Mouse (Mus musculus): ENCODE measurements around the gene E030018B13Rik.
A peak's percentile ranks its signal among the peaks of the same experiment; 100 is the strongest.

E030018B13Rik gene

DNA sequence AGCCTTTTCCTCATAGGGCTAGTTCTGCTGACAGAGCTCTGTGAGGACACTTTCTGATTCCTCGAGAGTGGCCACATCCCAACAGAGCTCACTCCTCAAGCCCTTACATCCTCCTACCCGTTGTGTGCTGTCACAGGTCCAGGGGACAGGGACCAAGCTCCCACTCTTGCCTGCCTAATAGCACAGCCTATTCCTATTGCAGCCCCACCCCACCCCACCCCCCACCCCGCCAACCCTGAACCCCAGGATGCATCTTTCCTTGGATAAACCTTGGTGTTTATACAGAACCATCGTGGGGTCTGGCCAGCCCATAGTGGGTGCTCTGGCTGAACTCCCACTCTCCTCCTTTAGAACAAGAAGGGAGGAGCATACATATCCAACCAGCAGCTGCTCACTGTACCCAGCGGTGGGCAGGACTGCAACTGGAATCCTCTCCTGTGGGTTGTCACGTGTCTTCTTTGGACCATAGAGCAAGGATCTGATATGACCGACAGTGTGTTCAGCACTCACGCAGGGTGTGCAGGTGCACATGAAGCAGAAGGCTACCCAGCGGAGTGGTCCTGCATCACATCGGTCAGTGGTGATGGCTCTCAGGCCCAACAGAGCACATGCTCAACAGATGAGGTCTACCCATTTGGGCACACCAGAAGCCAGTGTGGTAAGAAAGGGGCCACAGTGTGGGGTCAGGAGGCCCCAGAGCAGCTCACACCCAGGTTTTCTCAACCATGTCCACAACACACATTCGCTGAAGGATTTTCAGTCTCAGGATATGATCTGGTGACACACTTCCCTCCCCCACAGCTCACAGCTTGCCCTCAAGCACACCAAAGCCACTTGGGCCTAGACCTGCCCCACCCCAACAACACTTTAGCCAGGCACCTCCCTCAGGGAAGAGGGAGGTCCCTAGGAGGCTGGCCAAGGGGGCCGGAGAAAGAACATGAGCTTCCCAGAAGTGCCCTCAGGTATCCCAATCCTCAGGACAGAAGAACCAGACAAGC lies 2.4 kb downstream of the E030018B13Rik start:
- no peak for DNase-seq

DNA sequence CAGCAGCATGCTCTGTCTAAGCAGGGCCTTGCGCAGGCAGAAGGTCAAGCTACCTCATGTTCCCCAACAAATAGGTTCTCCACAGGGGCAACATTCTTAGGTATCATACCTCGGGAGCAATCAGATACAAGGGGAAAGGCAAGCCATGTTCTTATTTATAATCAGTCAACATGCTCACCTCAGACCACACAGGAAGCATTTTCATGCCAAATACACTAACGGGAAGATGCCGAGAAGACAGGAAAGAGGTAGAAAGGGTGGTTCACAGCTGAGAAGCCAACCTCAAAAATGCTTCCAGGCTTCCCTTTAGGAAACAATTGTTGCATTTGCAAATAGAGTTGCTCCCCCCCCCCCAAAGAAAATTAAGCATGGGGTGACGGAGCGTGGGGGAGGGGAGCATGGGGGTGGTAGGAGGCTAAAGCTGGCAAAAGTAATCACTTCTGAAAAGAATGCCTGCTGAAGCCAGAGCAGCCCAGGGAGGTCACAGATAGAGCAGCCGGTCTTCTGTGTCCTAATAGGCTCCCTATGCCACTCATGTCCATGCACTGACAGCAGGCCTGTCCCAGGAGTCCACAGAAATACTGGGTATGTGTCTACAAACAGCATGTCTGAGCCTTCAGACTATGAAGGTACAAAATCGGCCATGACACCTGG lies 5.4 kb downstream of the E030018B13Rik start:
- DNase-seq, result peak; percentile 37

DNA sequence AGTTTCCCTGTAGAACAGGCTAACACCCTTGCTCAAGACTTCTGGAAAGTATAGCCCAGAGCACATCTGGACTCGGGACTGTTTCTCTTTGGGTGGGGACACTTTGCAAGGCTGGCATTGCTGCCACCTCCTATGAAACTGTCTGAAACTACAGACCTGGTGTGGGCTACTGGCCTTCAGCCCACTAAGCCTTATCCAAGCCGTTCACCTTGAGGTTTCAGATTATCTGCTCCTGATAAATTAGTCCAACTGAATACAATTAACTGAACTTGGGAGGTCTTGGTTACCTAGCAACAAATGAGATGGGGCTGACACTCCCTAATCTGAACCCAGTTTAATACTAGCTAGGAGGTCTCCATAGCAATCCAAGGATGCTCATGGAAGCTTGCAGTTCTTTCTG lies 5.9 kb downstream of the E030018B13Rik start:
- DNase-seq, result no peak

GRCm38 (mm10) chr7:63922975-63923374 lies 6.3 kb downstream of the E030018B13Rik start:
- DNase-seq, result peak; percentile 25

DNA sequence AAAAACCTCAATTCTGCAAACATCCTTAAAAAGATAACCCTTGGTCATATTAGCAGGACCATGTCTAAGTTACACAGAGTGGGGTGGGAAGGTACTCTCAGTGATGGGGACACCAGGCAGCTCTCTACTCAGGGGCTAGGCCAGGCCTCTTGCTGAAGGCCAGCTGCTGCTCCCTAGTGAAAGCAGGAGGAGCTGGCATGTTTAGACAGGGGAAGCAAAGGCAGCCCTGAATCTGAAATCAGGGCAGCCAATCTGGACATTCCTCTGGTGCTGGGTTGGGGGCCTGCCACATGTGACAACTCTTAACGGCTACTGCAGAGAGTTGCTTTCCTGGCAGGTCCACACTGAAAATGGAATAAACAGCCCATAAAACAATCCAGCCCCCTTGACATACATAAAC lies 7.5 kb downstream of the E030018B13Rik start:
- peak; percentile 45 for DNase-seq

- peak; percentile 81 for DNase-seq
Observed at GRCm38 (mm10) chr7:63924747-63925412, 8.2 kb downstream of the E030018B13Rik start.

DNA sequence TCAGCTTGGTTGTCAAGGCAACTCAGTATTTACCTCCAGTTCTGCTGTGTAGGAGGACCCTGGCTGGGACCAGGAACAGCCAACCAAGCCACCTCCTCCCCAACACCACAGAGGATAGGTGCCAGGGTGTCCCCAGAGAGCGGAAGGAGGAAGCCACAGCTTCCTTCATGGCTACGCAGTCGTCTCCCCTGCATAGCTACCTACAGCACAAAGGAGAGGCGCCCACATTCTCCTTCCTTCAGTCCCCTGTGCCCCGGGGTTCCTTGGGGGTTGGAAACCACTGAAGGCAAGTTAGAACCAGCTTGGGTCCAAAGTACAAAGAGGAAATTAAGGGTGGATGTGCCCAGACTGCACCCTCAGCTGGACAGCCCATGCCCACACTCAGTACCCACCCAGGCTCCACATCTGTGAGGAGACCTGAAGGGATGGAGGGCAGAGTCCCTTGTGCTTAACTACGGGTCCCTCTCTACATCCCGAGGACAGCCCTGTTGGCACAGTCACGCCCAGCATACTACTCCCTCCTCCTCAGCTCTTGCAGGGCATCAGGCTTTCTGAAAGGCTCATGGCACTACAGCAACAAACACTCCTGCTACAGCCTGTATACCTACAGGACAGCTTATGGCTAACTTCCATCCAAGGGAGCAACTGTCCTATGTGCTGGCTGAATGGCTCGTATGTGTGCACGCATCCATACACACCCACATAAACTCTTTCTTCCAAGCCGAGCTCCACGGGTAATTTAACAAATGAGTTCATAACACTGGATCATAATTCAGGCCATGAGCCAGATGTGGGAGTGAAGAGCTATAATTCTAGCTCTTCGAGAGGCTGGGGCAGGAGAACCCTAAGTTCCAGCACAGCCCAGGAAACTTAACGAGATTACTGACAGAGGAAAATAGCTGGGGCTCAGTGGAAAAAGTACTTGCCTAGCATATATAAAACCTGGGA lies 9.0 kb downstream of the E030018B13Rik start:
- DNase-seq, result peak; percentile 63

- DNase-seq, result peak; percentile 73
Observed at GRCm38 (mm10) chr7:63926492-63926891, 9.8 kb downstream of the E030018B13Rik start.

- DNase-seq, result peak; percentile 45
Observed at GRCm38 (mm10) chr7:63927121-63927520, 10.5 kb downstream of the E030018B13Rik start.

DNA sequence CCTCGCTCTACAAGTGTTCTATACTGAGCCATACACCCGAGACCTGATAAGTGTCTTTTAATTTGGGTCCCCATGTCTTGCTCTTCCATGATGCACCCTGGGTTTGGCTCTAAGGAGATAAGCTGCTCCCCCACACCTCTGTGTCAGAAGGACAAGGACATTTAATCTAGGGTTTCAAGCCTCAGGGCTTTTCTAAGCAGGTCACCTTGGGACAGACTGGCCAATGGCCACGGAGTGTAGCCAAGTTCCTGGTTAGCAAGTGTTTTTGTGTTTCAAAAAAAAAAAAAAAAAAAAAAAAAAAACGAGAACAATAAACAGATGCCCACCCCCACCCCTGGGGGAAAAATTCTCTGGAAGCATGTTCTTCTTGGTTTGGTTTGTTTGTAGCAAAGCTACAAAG lies 12.4 kb downstream of the E030018B13Rik start:
- DNase-seq, result peak; percentile 68

DNA sequence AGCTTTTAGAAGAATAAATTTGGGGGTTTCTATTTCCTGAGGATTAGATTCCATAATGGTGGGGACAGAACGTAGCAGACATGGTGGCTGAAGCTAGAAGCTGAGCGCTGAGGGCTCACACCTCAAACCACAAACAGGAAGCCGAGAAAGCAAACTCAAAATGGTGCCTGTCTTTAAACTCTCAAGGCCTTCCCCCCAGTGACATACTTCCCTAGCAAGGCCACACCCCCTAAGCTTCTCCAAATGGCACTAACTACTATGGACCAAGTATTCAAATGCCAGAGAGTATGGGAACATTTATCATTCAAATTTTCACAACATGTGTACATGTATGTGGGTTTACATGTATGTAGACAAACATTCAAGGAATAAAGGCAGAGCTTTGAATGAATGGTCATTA lies 13.5 kb downstream of the E030018B13Rik start:
- DNase-seq, result no peak

GRCm38 (mm10) chr7:63930766-63931165 lies 14.1 kb downstream of the E030018B13Rik start:
- DNase-seq, result no peak

DNA sequence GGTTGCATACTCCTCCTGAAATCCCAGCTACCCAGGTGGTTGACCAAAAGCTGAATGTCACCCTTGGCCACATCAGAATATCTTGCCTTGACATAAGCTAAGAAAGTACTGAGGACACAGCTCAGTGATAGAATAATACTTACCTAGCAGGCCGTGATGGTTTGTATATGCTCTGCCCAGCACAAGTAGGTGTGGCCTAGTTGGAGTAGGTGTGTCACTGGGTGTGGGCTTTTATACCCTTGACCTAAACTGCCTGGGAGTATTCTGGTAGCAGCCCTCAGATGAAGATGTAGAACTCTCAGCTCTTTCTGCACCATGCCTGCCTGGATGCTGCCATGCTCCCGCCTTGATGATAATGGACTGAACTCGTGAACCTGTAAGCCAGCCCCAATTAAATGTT lies 15.8 kb downstream of the E030018B13Rik start:
- DNase-seq, result no peak

- DNase-seq, result peak; percentile 32
Observed at GRCm38 (mm10) chr7:63933905-63934304, 17.2 kb downstream of the E030018B13Rik start.

GRCm38 (mm10) chr7:63934530-63934929 lies 17.9 kb downstream of the E030018B13Rik start:
- no peak for DNase-seq

GRCm38 (mm10) chr7:63935809-63936187 lies 19.1 kb downstream of the E030018B13Rik start:
- no peak for DNase-seq

DNA sequence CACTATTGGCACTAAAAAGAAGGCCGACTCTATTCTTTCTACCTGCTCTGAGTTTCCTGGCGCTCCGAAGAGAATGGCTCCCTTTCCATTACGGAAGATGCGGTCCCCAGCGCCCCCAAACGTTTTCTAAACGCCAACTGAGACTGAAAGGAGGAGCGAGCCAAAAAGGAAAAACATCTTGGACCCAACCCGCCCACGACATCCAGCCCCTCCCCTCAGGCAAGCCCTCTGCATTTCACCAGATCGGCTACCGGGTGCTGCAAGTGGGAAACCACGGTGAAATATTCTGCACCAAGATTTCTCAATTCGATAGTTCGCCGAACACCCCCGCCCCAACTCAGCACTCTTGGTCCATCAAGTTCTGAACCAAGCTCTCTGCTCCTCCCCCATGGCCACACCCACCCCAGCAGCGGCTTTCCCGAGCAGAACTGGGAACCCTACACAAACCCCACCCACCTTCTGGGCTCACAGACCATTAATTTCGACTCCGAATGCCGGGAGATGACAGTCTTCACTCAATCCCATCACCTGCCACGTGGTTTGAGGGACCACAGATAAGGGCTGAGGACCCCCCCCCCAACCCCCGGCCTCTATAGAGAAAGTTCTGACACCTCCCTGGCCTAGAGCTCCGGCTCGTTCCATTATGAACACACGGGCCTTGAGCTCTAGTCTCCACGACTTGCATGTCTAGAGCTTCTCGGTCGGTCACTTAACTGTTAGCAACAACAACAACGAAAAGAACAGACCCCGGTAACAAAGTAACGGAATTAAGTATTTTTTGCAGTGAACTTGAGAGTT lies 19.7 kb downstream of the E030018B13Rik start:
- DNase-seq, result peak; percentile 88

GRCm38 (mm10) chr7:63936986-63937235 lies 20.3 kb downstream of the E030018B13Rik start:
- no peak for DNase-seq

- peak; percentile 88 for DNase-seq
Observed at GRCm38 (mm10) chr7:63937236-63938065, 20.8 kb downstream of the E030018B13Rik start.

DNA sequence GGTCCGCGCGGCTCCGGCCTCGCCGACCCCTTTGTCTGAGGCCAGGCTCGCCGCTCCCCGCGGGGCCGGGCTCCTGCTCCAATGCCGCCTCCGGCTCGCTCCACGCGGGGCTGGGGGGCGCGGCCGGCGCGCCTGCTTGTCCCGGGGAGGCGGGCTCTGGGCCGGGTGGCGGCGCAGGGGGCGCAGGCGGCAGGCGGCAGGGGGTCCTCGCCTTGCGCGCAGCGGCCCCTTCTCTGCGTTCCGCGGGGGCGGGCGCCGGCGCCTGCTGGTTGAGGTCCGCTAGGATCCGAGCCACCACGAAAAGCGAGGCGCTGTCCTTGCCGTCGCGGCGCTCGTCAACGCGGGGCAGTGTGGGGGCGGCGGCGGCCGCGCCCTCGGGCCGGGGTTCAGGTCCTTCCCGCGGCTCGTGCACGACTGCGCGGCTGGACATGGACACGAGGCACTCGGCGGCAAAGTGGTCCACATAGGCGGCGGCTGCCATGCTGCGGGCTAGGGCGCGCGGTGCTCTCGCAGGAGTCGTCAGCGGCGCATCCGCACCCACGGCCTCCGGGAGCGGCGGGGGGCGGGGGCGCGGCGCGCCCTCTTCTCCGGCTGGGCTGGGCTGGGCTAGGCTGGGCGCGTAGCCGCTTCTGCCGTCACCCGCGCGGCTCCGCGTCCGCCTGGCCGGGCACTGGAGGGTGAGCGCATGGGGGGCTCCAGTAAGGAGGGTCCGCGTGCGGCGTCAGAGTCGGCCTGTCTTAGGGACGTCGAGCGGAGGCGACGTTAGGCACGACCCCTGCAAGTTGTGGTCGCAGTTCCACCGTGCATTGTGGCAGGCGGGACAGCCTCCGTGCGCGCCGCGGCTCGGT lies 21.6 kb downstream of the E030018B13Rik start:
- DNase-seq, result no peak
